Mouse (Mus musculus): ENCODE measurements at regions not wholly inside any gene's neighbourhood (a gene's known extent, or its start where the extent isn't known, plus 50 kb on each side); places are given as distances from the start of the nearest gene placed in this dataset.
"Not testable (repeated sequence)": the region's sequence is repeated elsewhere in the genome, so short reads cannot be mapped to it uniquely, and the experiment has no call there.

DNA sequence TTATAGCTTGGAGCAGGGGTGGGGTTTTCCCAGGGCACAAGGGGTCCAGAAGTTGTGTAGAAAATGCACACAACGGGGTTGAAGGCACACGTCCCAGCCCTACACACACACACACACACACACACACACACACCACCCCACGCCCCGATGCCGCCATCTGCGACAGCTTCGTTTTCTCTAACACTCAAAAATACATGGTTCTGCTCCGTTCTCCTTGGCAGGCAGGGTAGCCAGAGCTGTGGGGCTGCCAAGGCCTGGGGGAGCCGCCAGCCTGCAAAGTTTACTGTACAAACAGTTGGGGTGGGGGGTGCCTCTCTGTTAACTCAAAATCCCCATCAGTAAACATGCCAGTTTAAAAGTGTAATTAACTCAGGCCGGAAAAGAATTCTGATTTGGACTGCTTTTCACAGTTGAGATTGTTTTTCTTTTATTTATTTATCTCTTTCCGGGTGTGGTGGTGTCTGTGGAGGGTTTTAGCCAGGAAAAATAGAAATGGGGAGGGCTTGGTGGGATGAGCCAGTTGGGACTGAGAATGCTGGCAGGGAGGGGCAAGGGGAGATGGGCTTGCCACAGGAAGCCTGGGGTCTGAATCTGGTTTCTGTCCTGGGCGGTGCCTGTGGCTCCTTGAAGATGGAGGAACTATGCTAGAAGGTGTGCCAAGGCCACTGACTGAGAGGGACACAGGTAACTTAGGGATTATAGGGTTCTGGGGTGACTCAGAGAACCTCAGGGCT lies 148.4 kb upstream of the Rtl1 start:
- no peak overlapping the region for H3K4me3 ChIP-seq (ENCODE audit: extremely low read depth, insufficient read depth, insufficient read length)
- H3K27ac ChIP-seq (ENCODE audit: insufficient read depth, low read length): no peak overlapping the region
- 80% methylated on average over 12 of the region's 12 CpGs for WGBS
- DNase-seq (ENCODE audit: low read depth in 1 of 2, low spot score in 2 of 2): no peak
- TF ChIP-seq POLR2A (IDR thresholded peaks at IDR 0.05; ENCODE audit: low read depth, low read length): no peak
- no peak for TF ChIP-seq CTCF (IDR thresholded peaks at IDR 0.05; ENCODE audit: extremely low read depth, insufficient read depth, insufficient read length, insufficient replicate concordance)
- no peaks in the 10 kb centered on the region for H3K36me3 ChIP-seq (ENCODE audit: control insufficient read depth, insufficient read depth, low read length)
- H3K4me1 ChIP-seq (ENCODE audit: control insufficient read depth, insufficient read depth, insufficient read length): no peaks in the 10 kb centered on the region
- no peaks in the 10 kb centered on the region for H3K27me3 ChIP-seq (ENCODE audit: control insufficient read depth, insufficient read depth, low read length)

DNA sequence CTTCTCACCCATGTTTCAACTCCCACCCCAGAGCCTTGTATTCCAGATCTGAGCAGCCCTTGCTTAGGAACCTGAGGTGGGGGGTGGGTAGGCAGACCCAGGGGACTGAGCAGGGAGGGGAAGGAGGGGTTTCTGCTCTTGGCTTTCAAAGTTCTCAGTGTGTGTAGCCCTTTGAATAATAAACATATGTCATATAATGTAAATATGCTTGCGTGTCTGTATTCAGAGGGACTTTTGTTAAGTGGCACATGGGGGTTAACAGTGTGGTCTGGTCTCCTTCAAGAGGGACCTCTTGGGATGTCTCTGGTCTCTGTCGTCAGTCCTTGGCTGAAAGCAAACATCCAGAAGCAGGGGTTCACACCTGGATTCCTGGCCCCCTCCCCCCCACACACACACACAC lies 149.1 kb upstream of the Rtl1 start:
- DNase-seq (ENCODE audit: low read depth in 1 of 2, low spot score in 2 of 2): no peak
- no peaks in the 10 kb centered on the region for H3K36me3 ChIP-seq (ENCODE audit: control insufficient read depth, insufficient read depth, low read length)
- no peak overlapping the region for H3K27ac ChIP-seq (ENCODE audit: insufficient read depth, low read length)
- H3K4me3 ChIP-seq (ENCODE audit: extremely low read depth, insufficient read depth, insufficient read length): no peak overlapping the region
- H3K27me3 ChIP-seq (ENCODE audit: control insufficient read depth, insufficient read depth, low read length): no peaks in the 10 kb centered on the region
- 87% methylated on average over 2 of the region's 2 CpGs for WGBS
- no peak for TF ChIP-seq CTCF (IDR thresholded peaks at IDR 0.05; ENCODE audit: extremely low read depth, insufficient read depth, insufficient read length, insufficient replicate concordance)
- TF ChIP-seq POLR2A (IDR thresholded peaks at IDR 0.05; ENCODE audit: low read depth, low read length): no peak
- H3K4me1 ChIP-seq (ENCODE audit: control insufficient read depth, insufficient read depth, insufficient read length): no peaks in the 10 kb centered on the region

DNA sequence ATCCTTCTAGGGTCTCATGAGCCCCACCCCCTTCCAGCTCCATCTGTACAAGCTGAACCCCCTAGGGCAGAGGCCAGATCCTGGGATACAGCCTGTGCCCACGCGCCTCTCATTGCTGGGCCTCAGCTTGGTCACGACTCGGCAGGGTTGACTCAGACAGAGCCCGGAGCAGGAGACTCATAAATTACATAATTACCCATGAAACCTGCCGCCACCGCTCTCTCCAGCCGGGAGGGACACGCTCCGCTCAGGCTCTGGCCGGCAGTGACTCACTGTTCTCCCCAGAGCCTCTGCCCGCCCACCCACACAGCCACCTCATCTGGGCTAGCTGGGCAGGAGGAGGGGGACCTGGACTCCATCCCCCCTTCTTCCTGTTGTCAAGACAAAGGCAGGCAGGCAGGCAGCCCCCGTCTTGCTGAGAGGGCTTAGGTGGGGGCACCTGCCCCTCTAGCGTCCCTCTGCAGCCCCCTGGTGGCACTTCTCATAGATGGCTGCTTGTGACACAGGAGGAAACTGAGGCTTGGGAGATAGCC lies 149.6 kb upstream of the Rtl1 start:
- TF ChIP-seq POLR2A (IDR thresholded peaks at IDR 0.05; ENCODE audit: low read depth, low read length): no peak
- TF ChIP-seq CTCF (IDR thresholded peaks at IDR 0.05; ENCODE audit: extremely low read depth, insufficient read depth, insufficient read length, insufficient replicate concordance): no peak
- Histone ChIP-seq H3K36me3 (ENCODE audit: control insufficient read depth, insufficient read depth, low read length) (no peaks in the 10 kb centered on the region), H3K4me1 (ENCODE audit: control insufficient read depth, insufficient read depth, insufficient read length) (no peaks in the 10 kb centered on the region), H3K4me3 (ENCODE audit: extremely low read depth, insufficient read depth, insufficient read length) (no peak overlapping the region), H3K27ac (ENCODE audit: insufficient read depth, low read length) (no peak overlapping the region), H3K27me3 (ENCODE audit: control insufficient read depth, insufficient read depth, low read length) (no peaks in the 10 kb centered on the region)
- DNase-seq (ENCODE audit: low read depth in 1 of 2, low spot score in 2 of 2): no peak
- WGBS: 5% methylated on average over 14 of the region's 14 CpGs

DNA sequence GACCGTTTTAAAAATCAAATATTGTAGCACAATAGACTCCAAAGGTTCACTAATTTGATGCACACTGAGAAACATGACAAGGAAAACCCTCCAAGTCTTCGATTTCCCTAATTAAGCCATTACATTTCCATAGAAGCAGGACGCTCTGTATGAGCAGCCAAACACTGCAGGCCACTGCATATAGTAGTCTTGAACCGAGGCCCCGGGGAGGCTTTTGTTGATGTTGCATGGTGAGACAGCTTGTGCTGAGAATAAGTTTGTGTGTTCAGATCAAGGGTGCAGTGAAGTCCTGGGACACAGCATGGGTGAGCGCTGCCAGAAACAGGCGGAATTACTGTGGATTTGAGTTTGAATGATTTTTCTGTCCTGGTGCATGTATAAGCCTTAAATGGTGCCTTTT lies 154.9 kb upstream of the Rtl1 start:
- Histone ChIP-seq H3K36me3 (ENCODE audit: control insufficient read depth, insufficient read depth, low read length) (no peaks in the 10 kb centered on the region), H3K4me3 (ENCODE audit: extremely low read depth, insufficient read depth, insufficient read length) (no peak overlapping the region), H3K4me1 (ENCODE audit: control insufficient read depth, insufficient read depth, insufficient read length) (no peaks in the 10 kb centered on the region), H3K27me3 (ENCODE audit: control insufficient read depth, insufficient read depth, low read length) (no peaks in the 10 kb centered on the region), H3K27ac (ENCODE audit: insufficient read depth, low read length) (no peak overlapping the region)
- DNase-seq (ENCODE audit: low read depth in 1 of 2, low spot score in 2 of 2): no peak
- WGBS: 86% methylated on average over 7 of the region's 7 CpGs
- TF ChIP-seq CTCF (IDR thresholded peaks at IDR 0.05; ENCODE audit: extremely low read depth, insufficient read depth, insufficient read length, insufficient replicate concordance) (no peak), POLR2A (IDR thresholded peaks at IDR 0.05; ENCODE audit: low read depth, low read length) (no peak)

DNA sequence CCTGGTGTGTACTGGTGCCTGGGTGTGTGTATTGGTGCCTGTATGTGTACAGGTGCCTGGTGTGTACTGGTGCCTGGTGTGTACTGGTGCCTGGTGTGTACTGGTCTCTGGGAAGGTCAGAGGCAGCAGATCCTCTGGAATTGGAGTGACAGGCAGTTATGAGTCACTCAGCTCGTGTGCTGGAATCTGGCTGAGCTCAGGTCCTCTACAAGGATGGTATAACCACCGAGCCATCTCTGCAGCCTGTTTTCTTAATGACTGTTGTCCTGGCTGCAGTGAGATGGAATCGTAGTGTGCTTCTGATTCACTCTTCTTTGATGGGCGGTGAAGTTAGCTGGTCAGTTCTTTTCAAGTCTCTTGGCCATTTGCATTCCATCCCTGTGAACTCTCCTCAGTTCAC lies 164.2 kb upstream of the Rtl1 start:
- no peaks in the 10 kb centered on the region for H3K27me3 ChIP-seq (ENCODE audit: control insufficient read depth, insufficient read depth, low read length)
- WGBS: 81% methylated on average over 4 of the region's 4 CpGs
- no peak overlapping the region for H3K27ac ChIP-seq (ENCODE audit: insufficient read depth, low read length)
- no peaks in the 10 kb centered on the region for H3K36me3 ChIP-seq (ENCODE audit: control insufficient read depth, insufficient read depth, low read length)
- no peaks in the 10 kb centered on the region for H3K4me1 ChIP-seq (ENCODE audit: control insufficient read depth, insufficient read depth, insufficient read length)
- TF ChIP-seq CTCF (IDR thresholded peaks at IDR 0.05; ENCODE audit: extremely low read depth, insufficient read depth, insufficient read length, insufficient replicate concordance): no peak
- TF ChIP-seq POLR2A (IDR thresholded peaks at IDR 0.05; ENCODE audit: low read depth, low read length): no peak
- no peak for DNase-seq (ENCODE audit: low read depth in 1 of 2, low spot score in 2 of 2)
- H3K4me3 ChIP-seq (ENCODE audit: extremely low read depth, insufficient read depth, insufficient read length): no peak overlapping the region

DNA sequence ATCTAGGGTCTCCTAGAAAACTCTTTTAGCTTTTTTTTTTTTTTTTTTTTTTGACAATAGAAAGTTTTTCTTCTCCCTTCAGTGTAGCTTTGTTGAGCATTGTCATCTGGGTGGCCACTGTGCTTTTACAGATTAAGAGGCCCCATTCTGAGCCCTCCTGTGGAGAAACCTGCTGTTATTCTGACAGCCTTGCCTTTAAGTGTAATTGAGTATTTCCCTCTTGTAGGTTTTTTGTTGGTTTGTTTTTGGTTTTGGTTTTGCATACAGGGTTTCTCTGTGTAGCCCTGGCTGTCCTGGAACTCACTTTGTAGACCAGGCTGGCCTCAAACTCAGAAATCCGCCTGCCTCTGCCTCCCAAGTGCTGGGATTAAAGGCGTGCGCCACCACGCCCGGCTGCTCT lies 166.5 kb upstream of the Rtl1 start:
- not testable (repeated sequence) for H3K4me3 ChIP-seq (ENCODE audit: extremely low read depth, insufficient read depth, insufficient read length); H3K4me1 ChIP-seq (ENCODE audit: control insufficient read depth, insufficient read depth, insufficient read length); H3K27ac ChIP-seq (ENCODE audit: insufficient read depth, low read length); DNase-seq (ENCODE audit: low read depth in 1 of 2, low spot score in 2 of 2); H3K36me3 ChIP-seq (ENCODE audit: control insufficient read depth, insufficient read depth, low read length); H3K27me3 ChIP-seq (ENCODE audit: control insufficient read depth, insufficient read depth, low read length)
- 85% methylated on average over 5 of the region's 5 CpGs for WGBS

DNA sequence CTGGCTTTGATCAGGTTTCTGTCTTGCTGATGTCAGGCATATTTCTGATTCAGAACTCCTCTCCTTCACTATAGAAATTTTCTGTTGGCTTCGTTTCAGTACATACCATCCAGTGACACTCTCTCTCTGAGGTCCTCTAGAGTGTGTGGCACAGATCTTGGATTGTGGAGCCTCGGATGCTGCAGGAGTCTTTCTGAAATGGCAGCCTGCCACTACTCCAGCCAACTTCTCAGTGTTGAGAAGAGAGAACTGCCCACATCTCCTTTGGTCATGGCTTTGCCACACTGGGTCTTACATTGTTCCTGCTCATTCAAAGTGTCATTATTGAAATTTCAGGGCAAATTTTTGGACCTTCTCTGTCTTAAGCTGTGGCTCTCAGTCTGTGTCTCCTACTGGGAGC lies 172.4 kb upstream of the Rtl1 start:
- H3K27ac ChIP-seq (ENCODE audit: insufficient read depth, low read length): no peak overlapping the region
- no peak for TF ChIP-seq POLR2A (IDR thresholded peaks at IDR 0.05; ENCODE audit: low read depth, low read length)
- TF ChIP-seq CTCF (IDR thresholded peaks at IDR 0.05; ENCODE audit: extremely low read depth, insufficient read depth, insufficient read length, insufficient replicate concordance): no peak
- no peaks in the 10 kb centered on the region for H3K4me1 ChIP-seq (ENCODE audit: control insufficient read depth, insufficient read depth, insufficient read length)
- 69% methylated on average over 2 of the region's 2 CpGs for WGBS
- no peak overlapping the region for H3K4me3 ChIP-seq (ENCODE audit: extremely low read depth, insufficient read depth, insufficient read length)
- H3K27me3 ChIP-seq (ENCODE audit: control insufficient read depth, insufficient read depth, low read length): no peaks in the 10 kb centered on the region
- no peaks in the 10 kb centered on the region for H3K36me3 ChIP-seq (ENCODE audit: control insufficient read depth, insufficient read depth, low read length)
- no peak for DNase-seq (ENCODE audit: low read depth in 1 of 2, low spot score in 2 of 2)
